Mouse (Mus musculus) myocyte (in vitro differentiated cells): ENCODE measurements around the gene Cul9. TPM values are rescaled to one million over a fixed set of nuclear protein-coding genes. Genes with fewer than 3 reads are reported as not detected.
A peak's percentile ranks its signal among the peaks of the same experiment; 100 is the strongest.

Experiments
- H3K27me3 ChIP-seq: one replicate; pipeline ENCODE4 v1.6.1; 2011; ENCODE audit not compliant: control insufficient read depth, insufficient read depth, insufficient read length
- H3K36me3 ChIP-seq: one replicate; pipeline ENCODE4 v1.6.1; 2011; ENCODE audit not compliant: control insufficient read depth, insufficient read depth
- H3K4me2 ChIP-seq: one replicate; pipeline ENCODE4 v1.6.1; 2011; ENCODE audit warnings: low read depth, control low read depth
- H3K4me3 ChIP-seq: one replicate; pipeline ENCODE4 v1.5.1; 2011; ENCODE audit warnings: mild to moderate bottlenecking, control low read depth, moderate library complexity
- H3K79me2 ChIP-seq: one replicate; pipeline ENCODE4 v1.6.1; 2011; ENCODE audit not compliant: control insufficient read depth, insufficient read depth
- H3ac ChIP-seq: one replicate; pipeline ENCODE4 v1.6.1; 2011; ENCODE audit not compliant: control insufficient read depth, insufficient read length
- CEBPB ChIP-seq: IDR thresholded peaks from 2 replicates; pipeline ENCODE4 v1.6.1; 2011; ENCODE audit warnings: mild to moderate bottlenecking, moderate library complexity; ENCODE audit not compliant: poor library complexity, insufficient read depth, severe bottlenecking
- E2F4 ChIP-seq: IDR thresholded peaks from one replicate; pipeline ENCODE4 v1.6.1; 2011; ENCODE audit warnings: mild to moderate bottlenecking, control low read depth, moderate library complexity; ENCODE audit not compliant: insufficient read depth
- MAX ChIP-seq: IDR thresholded peaks from one replicate; pipeline ENCODE4 v1.6.1; 2011; ENCODE audit warnings: low read depth, mild to moderate bottlenecking, control low read depth
- MYOD1 ChIP-seq, 3 experiments: IDR thresholded peaks; one replicate each; pipeline ENCODE4 v1.6.1; 2011; ENCODE audit warnings: control low read depth in 2 of 3, low read depth in 2 of 3, mild to moderate bottlenecking in 2 of 3, moderate library complexity in 1 of 3; ENCODE audit not compliant: insufficient read length in 2 of 3, control insufficient read depth in 1 of 3
- MYOG ChIP-seq, 3 experiments: IDR thresholded peaks; one replicate each; pipeline ENCODE4 v1.6.1; 2011; ENCODE audit warnings: control low read depth in 2 of 3, low read depth in 2 of 3, mild to moderate bottlenecking in 2 of 3; ENCODE audit not compliant: insufficient read length in 2 of 3, control insufficient read depth in 1 of 3, insufficient read depth in 1 of 3
- POLR2A ChIP-seq: IDR thresholded peaks from one replicate; pipeline ENCODE4 v1.6.1; 2011; ENCODE audit warnings: low read depth, mild to moderate bottlenecking, control low read depth, moderate library complexity; ENCODE audit not compliant: insufficient read length
- POLR2AphosphoS2 ChIP-seq: IDR thresholded peaks from one replicate; pipeline ENCODE4 v1.6.1; 2011; ENCODE audit warnings: low read depth, control low read depth; ENCODE audit not compliant: insufficient read length
- REST ChIP-seq: IDR thresholded peaks from one replicate; pipeline ENCODE4 v1.6.1; 2011; ENCODE audit warnings: mild to moderate bottlenecking, control low read depth, moderate library complexity; ENCODE audit not compliant: insufficient read depth, insufficient read length
- SRF ChIP-seq: IDR thresholded peaks from one replicate; pipeline ENCODE4 v1.6.1; 2011; ENCODE audit warnings: low read depth; ENCODE audit not compliant: control insufficient read depth, insufficient read length
- TCF12 ChIP-seq: IDR thresholded peaks from one replicate; pipeline ENCODE4 v1.6.1; 2011; ENCODE audit warnings: mild to moderate bottlenecking, control low read depth; ENCODE audit not compliant: poor library complexity, insufficient read depth, severe bottlenecking
- TCF3 ChIP-seq: IDR thresholded peaks from one replicate; pipeline ENCODE4 v1.6.1; 2011; ENCODE audit warnings: low read depth, control low read depth; ENCODE audit not compliant: insufficient read length
- USF1 ChIP-seq: IDR thresholded peaks from one replicate; pipeline ENCODE4 v1.6.1; 2011; ENCODE audit warnings: low read depth, mild to moderate bottlenecking, control low read depth, moderate library complexity
- polyA plus RNA-seq: library from polyadenylated mRNA; unstranded; fragments of >200 nt; fragmentation: generic; extraction: Trizol; gene quantifications from one replicate; pipeline ENCODE4 v1.2.1, GENCODE M21; 2012; ENCODE audit warnings: missing spikeins

Cul9 gene
- polyA plus RNA-seq, 1 experiment, result 0.43 TPM

GRCm38 (mm10) chr17:46553926-46554325 is 7.7 kb upstream of the Cul9 start:
- H3K4me2 ChIP-seq, result peak overlapping the region; percentile 93
- peaks cover 7% of the 10 kb centered on the region for H3K36me3 ChIP-seq
- no peaks in the 10 kb centered on the region for H3K27me3 ChIP-seq
- H3K79me2 ChIP-seq, result peaks cover 46% of the 10 kb centered on the region
- H3K4me3 ChIP-seq, result peak overlapping the region; percentile 72
- TF ChIP-seq TCF12 (no peak), TCF3 (no peak), SRF (no peak), E2F4 (no peak), REST (no peak), POLR2A (no peak)
- H3ac ChIP-seq, result peak overlapping the region; percentile 98

GRCm38 (mm10) chr17:46553469-46553868 is 7.3 kb upstream of the Cul9 start:
- H3ac ChIP-seq, result no peak overlapping the region
- H3K36me3 ChIP-seq, result peaks cover 7% of the 10 kb centered on the region
- peak overlapping the region; percentile 72 for H3K4me3 ChIP-seq
- TF ChIP-seq MYOG (IDR thresholded peaks at IDR 0.05; ENCODE audit: control insufficient read depth in 1 of 3, insufficient read depth in 1 of 3, insufficient read length in 2 of 3, low read depth in 2 of 3), result no peak
- TF ChIP-seq MYOD1 (IDR thresholded peaks at IDR 0.05; ENCODE audit: control insufficient read depth in 1 of 3, insufficient read length in 2 of 3, low read depth in 2 of 3), result peak in 1 of 3 experiments; percentile 29
- no peak for TF ChIP-seq TCF12
- no peak for TF ChIP-seq SRF
- peak overlapping the region; percentile 93 for H3K4me2 ChIP-seq
- H3K27me3 ChIP-seq, result no peaks in the 10 kb centered on the region
- H3K79me2 ChIP-seq, result peaks cover 46% of the 10 kb centered on the region

GRCm38 (mm10) chr17:46552841-46553423 is 6.7 kb upstream of the Cul9 start:
- TF ChIP-seq MAX, result no peak
- TF ChIP-seq TCF12, result peak; percentile 53
- TF ChIP-seq SRF, result peak; percentile 99
- peak; percentile 57 for TF ChIP-seq TCF3
- no peak for TF ChIP-seq USF1
- TF ChIP-seq POLR2A, result no peak
- peak in 2 of 3 experiments; percentile 84 to 93 for TF ChIP-seq MYOD1 (IDR thresholded peaks at IDR 0.05; ENCODE audit: control insufficient read depth in 1 of 3, insufficient read length in 2 of 3, low read depth in 2 of 3)
- TF ChIP-seq REST, result no peak
- peak; percentile 91 to 95 (median 95) for TF ChIP-seq MYOG (IDR thresholded peaks at IDR 0.05; ENCODE audit: control insufficient read depth in 1 of 3, insufficient read depth in 1 of 3, insufficient read length in 2 of 3, low read depth in 2 of 3)
- no peak for TF ChIP-seq CEBPB
- TF ChIP-seq E2F4, result no peak
- no peak for TF ChIP-seq POLR2AphosphoS2
- Histone ChIP-seq H3K79me2 (peaks cover 46% of the 10 kb centered on the region), H3K36me3 (peaks cover 7% of the 10 kb centered on the region), H3K4me3 (peak overlapping the region; percentile 72), H3ac (no peak overlapping the region), H3K4me2 (peak overlapping the region; percentile 93), H3K27me3 (no peaks in the 10 kb centered on the region)

- no peak for TF ChIP-seq MYOG (IDR thresholded peaks at IDR 0.05; ENCODE audit: control insufficient read depth in 1 of 3, insufficient read depth in 1 of 3, insufficient read length in 2 of 3, low read depth in 2 of 3)
- no peak for TF ChIP-seq REST
- TF ChIP-seq TCF12, result no peak
- TF ChIP-seq POLR2A, result no peak
- no peak for TF ChIP-seq MAX
- TF ChIP-seq MYOD1 (IDR thresholded peaks at IDR 0.05; ENCODE audit: control insufficient read depth in 1 of 3, insufficient read length in 2 of 3, low read depth in 2 of 3), result no peak
- no peak for TF ChIP-seq TCF3
- TF ChIP-seq CEBPB, result no peak
- no peak for TF ChIP-seq SRF
- Histone ChIP-seq H3K27me3 (no peaks in the 10 kb centered on the region), H3K79me2 (peaks cover 46% of the 10 kb centered on the region), H3K36me3 (peaks cover 7% of the 10 kb centered on the region), H3K4me2 (peak overlapping the region; percentile 66), H3K4me3 (peak overlapping the region; percentile 72), H3ac (no peak overlapping the region)
Measured at GRCm38 (mm10) chr17:46552151-46552550, 6.0 kb upstream of the Cul9 start.

- TF ChIP-seq POLR2A (peak; percentile 24), MYOD1 (IDR thresholded peaks at IDR 0.05; ENCODE audit: control insufficient read depth in 1 of 3, insufficient read length in 2 of 3, low read depth in 2 of 3) (peak; percentile 9 to 85 (median 57)), CEBPB (no peak), TCF3 (peak; percentile 5), REST (no peak), SRF (no peak), MYOG (IDR thresholded peaks at IDR 0.05; ENCODE audit: control insufficient read depth in 1 of 3, insufficient read depth in 1 of 3, insufficient read length in 2 of 3, low read depth in 2 of 3) (peak in 1 of 3 experiments; percentile 77)
- Histone ChIP-seq H3K27me3 (no peaks in the 10 kb centered on the region), H3K79me2 (peaks cover 46% of the 10 kb centered on the region), H3ac (no peak overlapping the region), H3K4me2 (peak overlapping the region; percentile 66), H3K36me3 (peaks cover 7% of the 10 kb centered on the region), H3K4me3 (no peak overlapping the region)
Measured at GRCm38 (mm10) chr17:46551369-46551768, 5.2 kb upstream of the Cul9 start.
